In genomic region chr4:98790721-98791120, GRCm38 (mm10) we compare ENCODE assay signal across 25 mouse cellular contexts. TPM values are rescaled to one million over a fixed set of nuclear protein-coding genes. Genes with fewer than 3 reads are reported as not detected.
DNase-seq lines count a peak whose midpoint lies in the region; ATAC-seq and TF ChIP-seq lines count a peak whose summit lies in the region.
"Had no signal": no experiment of that assay in that cellular context is flagged by ENCODE, and none has a peak within 500 bp of the region (broad histone marks: within the 10 kb centered on the region; RNA-seq: fewer than 3 reads in every experiment).

No protein-coding gene starts in this region.

- no peaks in the 10 kb centered on the region for H3K36me3 ChIP-seq in heart, embryonic 15.5 days
- no peaks in the 10 kb centered on the region for H3K36me3 ChIP-seq in heart, adult 2 months (ENCODE audit: control insufficient read depth, insufficient read depth, low read length)
- no peaks in the 10 kb centered on the region for H3K36me3 ChIP-seq in lung, embryonic 14.5 days (ENCODE audit: insufficient read depth)
- no peaks in the 10 kb centered on the region for H3K36me3 ChIP-seq in lung, postnatal 0 days (ENCODE audit: insufficient read depth, low read length)
- no peaks in the 10 kb centered on the region for H3K36me3 ChIP-seq in embryonic facial prominence, embryonic 14.5 days (ENCODE audit: control insufficient read depth, insufficient read depth, low read length)
- H3K36me3 ChIP-seq: hindbrain, embryonic 15.5 days; limb, embryonic 15.5 days had no signal

- no peak for TF ChIP-seq POLR2A in heart, adult 2 months (IDR thresholded peaks at IDR 0.05; ENCODE audit: insufficient read depth, low read depth, low read length)

- H3K27me3 ChIP-seq in heart, embryonic 15.5 days: no peaks in the 10 kb centered on the region
- H3K27me3 ChIP-seq in heart, adult 2 months (ENCODE audit: control insufficient read depth, insufficient read depth, low read length): no peaks in the 10 kb centered on the region
- H3K27me3 ChIP-seq in lung, embryonic 14.5 days (ENCODE audit: insufficient read depth, low read length): no peaks in the 10 kb centered on the region
- no peaks in the 10 kb centered on the region for H3K27me3 ChIP-seq in lung, postnatal 0 days (replicated peaks; ENCODE audit: insufficient read depth, low read length)
- no peaks in the 10 kb centered on the region for H3K27me3 ChIP-seq in embryonic facial prominence, embryonic 14.5 days (replicated peaks; ENCODE audit: control insufficient read depth, insufficient read depth, low read length)
- H3K27me3 ChIP-seq: hindbrain, embryonic 15.5 days; limb, embryonic 15.5 days; Patski had no signal

- no peak for TF ChIP-seq EP300 in heart, adult 2 months (IDR thresholded peaks at IDR 0.05; ENCODE audit: insufficient read depth, low read depth, low read length)
- no peak for TF ChIP-seq EP300 in lung, postnatal 0 days (IDR thresholded peaks at IDR 0.05)

- H3K4me1 ChIP-seq in heart, embryonic 15.5 days (replicated peaks): peaks cover 10% of the 10 kb centered on the region
- no peaks in the 10 kb centered on the region for H3K4me1 ChIP-seq in heart, adult 2 months (ENCODE audit: control insufficient read depth, insufficient read depth, low read length)
- H3K4me1 ChIP-seq in lung, embryonic 14.5 days (ENCODE audit: insufficient read depth): peaks cover 2% of the 10 kb centered on the region; the same call in 1 of the 2 replicates
- peaks cover 3% of the 10 kb centered on the region; the same call in 1 of the 2 replicates for H3K4me1 ChIP-seq in lung, postnatal 0 days (ENCODE audit: insufficient read depth, low read depth, low read length)
- H3K4me1 ChIP-seq in embryonic facial prominence, embryonic 14.5 days (ENCODE audit: control insufficient read depth, insufficient read depth, low read length): peaks cover 17% of the 10 kb centered on the region

- intact Hi-C loops in heart, adult 2 months (cut with DNase I): no loop called here

- H3K9me3 ChIP-seq in heart, embryonic 15.5 days (replicated peaks): no peaks in the 10 kb centered on the region
- H3K9me3 ChIP-seq in lung, embryonic 14.5 days (ENCODE audit: low read depth, low read length): no peaks in the 10 kb centered on the region
- no peaks in the 10 kb centered on the region for H3K9me3 ChIP-seq in lung, postnatal 0 days (ENCODE audit: low read length)
- H3K9me3 ChIP-seq in embryonic facial prominence, embryonic 14.5 days (ENCODE audit: control insufficient read depth, low read length): no peaks in the 10 kb centered on the region
- H3K9me3 ChIP-seq: hindbrain, embryonic 15.5 days; limb, embryonic 15.5 days had no signal

- no peak overlapping the region for H3K27ac ChIP-seq in heart, embryonic 15.5 days
- no peak overlapping the region for H3K27ac ChIP-seq in heart, adult 2 months
- no peak overlapping the region for H3K27ac ChIP-seq in lung, embryonic 14.5 days (ENCODE audit: low read depth)
- no peak overlapping the region for H3K27ac ChIP-seq in lung, postnatal 0 days (ENCODE audit: low read length)
- peak overlapping the region; percentile 59 for H3K27ac ChIP-seq in embryonic facial prominence, embryonic 14.5 days (replicated peaks; ENCODE audit: low read depth, low read length)

- no peak for ATAC-seq in heart, embryonic 15.5 days (replicated peaks; ENCODE audit: insufficient number of reproducible peaks, insufficient read depth, low FRiP score, low read depth)
- no peak for ATAC-seq in lung, embryonic 14.5 days (ENCODE audit: insufficient read depth)
- ATAC-seq in lung, postnatal 0 days: no peak
- no peak for ATAC-seq in embryonic facial prominence, embryonic 14.5 days (ENCODE audit: low read depth)
- ATAC-seq: Patski had no signal

- no peak overlapping the region for H3K4me3 ChIP-seq in heart, embryonic 15.5 days
- no peak overlapping the region for H3K4me3 ChIP-seq in heart, adult 2 months
- no peak overlapping the region for H3K4me3 ChIP-seq in lung, embryonic 14.5 days (ENCODE audit: low read depth, low read length)
- no peak overlapping the region for H3K4me3 ChIP-seq in lung, postnatal 0 days (ENCODE audit: low read depth, low read length)
- H3K4me3 ChIP-seq in embryonic facial prominence, embryonic 14.5 days (ENCODE audit: low read depth, low read length): no peak overlapping the region
- H3K4me3 ChIP-seq: limb, embryonic 15.5 days had no signal

- no peak overlapping the region for H3K9ac ChIP-seq in heart, embryonic 15.5 days
- H3K9ac ChIP-seq in heart, adult 2 months (ENCODE audit: low read depth, low read length): no peak overlapping the region
- no peak overlapping the region for H3K9ac ChIP-seq in lung, embryonic 14.5 days
- H3K9ac ChIP-seq in lung, postnatal 0 days (replicated peaks; ENCODE audit: low read depth): no peak overlapping the region
- peak overlapping the region; percentile 5; the same call in 1 of the 2 replicates for H3K9ac ChIP-seq in embryonic facial prominence, embryonic 14.5 days (ENCODE audit: low read depth, low read length)
- H3K9ac ChIP-seq: hindbrain, embryonic 15.5 days; limb, embryonic 15.5 days had no signal

- DNase-seq in heart, adult 2 months: no peak
- no peak for DNase-seq in lung, embryonic 14.5 days
- DNase-seq in lung, postnatal 0 days (ENCODE audit: low spot score): no peak
- peak; percentile 62 for DNase-seq in R1 (ENCODE audit: low read depth, low spot score)
- DNase-seq in embryonic facial prominence, embryonic 14.5 days (ENCODE audit: low spot score): no peak
- DNase-seq in thymus, adult 18-20 months: no peak
- DNase-seq in cerebellum, postnatal 14 days: no peak
- DNase-seq: adrenal gland, postnatal 25 days; cerebellum, adult 18-20 months; gastrocnemius, postnatal 36 days; midbrain, embryonic 14.5 days; right cerebral cortex, postnatal 25 days; thymus, postnatal 25 days had no signal

- H3K79me2 ChIP-seq in heart, adult 2 months (replicated peaks; ENCODE audit: control insufficient read depth, insufficient read depth, low read length): no peaks in the 10 kb centered on the region

- H3K4me2 ChIP-seq in heart, embryonic 15.5 days: peak overlapping the region; percentile 53; the same call in 1 of the 2 replicates
- H3K4me2 ChIP-seq in lung, embryonic 14.5 days: peak overlapping the region; percentile 49
- H3K4me2 ChIP-seq in lung, postnatal 0 days (replicated peaks; ENCODE audit: low read depth, low read length): no peak overlapping the region
- H3K4me2 ChIP-seq in embryonic facial prominence, embryonic 14.5 days (ENCODE audit: low read depth, low read length): peak overlapping the region; percentile 44; the same call in 1 of the 2 replicates

- TF ChIP-seq CTCF in heart, adult 2 months (IDR thresholded peaks at IDR 0.05): no peak
- TF ChIP-seq CTCF in lung, embryonic 14.5 days (IDR thresholded peaks at IDR 0.05; ENCODE audit: low read depth): no peak
- no peak for TF ChIP-seq CTCF in lung, postnatal 0 days (IDR thresholded peaks at IDR 0.05)

- 61% methylated on average over 1 of the region's 1 CpGs for WGBS in heart, embryonic 15.5 days
- 71% methylated on average over 1 of the region's 1 CpGs for WGBS in heart, adult 2 months
- WGBS in lung, embryonic 14.5 days: 65% methylated on average over 1 of the region's 1 CpGs
- 64% methylated on average over 1 of the region's 1 CpGs for WGBS in lung, postnatal 0 days
- 53% methylated on average over 1 of the region's 1 CpGs for WGBS in embryonic facial prominence, embryonic 14.5 days

RNA-seq across cellular contexts. Expression of gene Kank4, which starts 26.6 kb away (rescaled TPM):
- 0.59 and 0.66 TPM in 2 replicates for polyA plus RNA-seq in heart, embryonic 15.5 days (2015; fragmentation: Nextera tagmentation; extraction: Ambion mirVana)
- total RNA-seq in heart, adult 2 months (2021): under 1 TPM; 0.50 to 0.84 TPM
- 0.51 and 1.2 TPM in 2 replicates for polyA plus RNA-seq in heart, adult 2 months (2012; rRNA removed)
- polyA plus RNA-seq in lung, embryonic 14.5 days (2014; fragmentation: Nextera tagmentation; extraction: Ambion mirVana): 5.9 and 6.7 TPM in 2 replicates
- polyA plus RNA-seq in lung, postnatal 0 days (2015; fragmentation: Nextera tagmentation; extraction: Ambion mirVana): 0.98 and 1.3 TPM in 2 replicates
- polyA plus RNA-seq in embryonic facial prominence, embryonic 14.5 days (2014; fragmentation: Nextera tagmentation; extraction: Ambion mirVana): 2.6 and 3.1 TPM in 2 replicates
- polyA plus RNA-seq: C2C12, Patski had no signal

RNA-seq across cellular contexts. Expression of gene I0C0044D17Rik, which starts 32.9 kb away (rescaled TPM):
- not detected in 2 replicates for polyA plus RNA-seq in heart, embryonic 15.5 days (2015; fragmentation: Nextera tagmentation; extraction: Ambion mirVana)
- not detected for total RNA-seq in heart, adult 2 months (2021)
- polyA plus RNA-seq in heart, adult 2 months (2012; rRNA removed): not detected in 2 replicates
- polyA plus RNA-seq in lung, embryonic 14.5 days (2014; fragmentation: Nextera tagmentation; extraction: Ambion mirVana): not detected in 2 replicates
- not detected in 2 replicates for polyA plus RNA-seq in lung, postnatal 0 days (2015; fragmentation: Nextera tagmentation; extraction: Ambion mirVana)
- not detected in 2 replicates for polyA plus RNA-seq in embryonic facial prominence, embryonic 14.5 days (2014; fragmentation: Nextera tagmentation; extraction: Ambion mirVana)
- total RNA-seq: adrenal gland, postnatal 25 days; gastrocnemius, postnatal 36 days; layer of hippocampus, adult 18-20 months had no signal
- polyA plus RNA-seq: C2C12; embryonic facial prominence, embryonic 11.5 days; forebrain, embryonic 11.5 days; heart, embryonic 16.5 days; hindbrain, embryonic 15.5 days; kidney, embryonic 14.5 days; limb, embryonic 15.5 days; liver, embryonic 16.5 days; midbrain, embryonic 14.5 days; neural tube, embryonic 11.5 days; Patski had no signal
